Mouse (Mus musculus): ENCODE data around the gene Nav2. TPM values are rescaled to one million over a fixed set of nuclear protein-coding genes. Genes with fewer than 3 reads are reported as not detected.
A peak's percentile ranks its signal among the peaks of the same experiment; 100 is the strongest.

Gene Nav2
- total RNA-seq, 2 experiments from 2014 or later = 200 to 220 TPM

- intact Hi-C loops (cut with DNase I) = no loop called here
- DNase-seq = peak; percentile 54
Measured at GRCm38 (mm10) chr7:49408625-49409024, 500.1 kb downstream of the Nav2 start.

GRCm38 (mm10) chr7:49409265-49409664 lies 500.7 kb downstream of the Nav2 start:
- intact Hi-C loops (cut with DNase I) = no loop called here
- DNase-seq = no peak

- intact Hi-C loops (cut with DNase I) = no loop called here
Measured at GRCm38 (mm10) chr7:49410188-49410587, 501.7 kb downstream of the Nav2 start.

GRCm38 (mm10) chr7:49410892-49411291 lies 502.4 kb downstream of the Nav2 start:
- DNase-seq = no peak
- intact Hi-C loops (cut with DNase I) = no loop called here

More at GRCm38 (mm10) chr7:49410188-49410587, 501.7 kb downstream of the Nav2 start:
- DNase-seq = peak; percentile 61

- DNase-seq = no peak
- intact Hi-C loops (cut with DNase I) = no loop called here
Measured at GRCm38 (mm10) chr7:49411803-49412202, 503.3 kb downstream of the Nav2 start.

GRCm38 (mm10) chr7:49415131-49415530 lies 506.6 kb downstream of the Nav2 start:
- DNase-seq = peak; percentile 54
- intact Hi-C loops (cut with DNase I) = no loop called here

GRCm38 (mm10) chr7:49415716-49416115 lies 507.2 kb downstream of the Nav2 start:
- peak; percentile 82 for DNase-seq
- intact Hi-C loops (cut with DNase I) = no loop called here

- DNase-seq = no peak
- intact Hi-C loops (cut with DNase I) = no loop called here
Measured at GRCm38 (mm10) chr7:49418841-49419240, 510.3 kb downstream of the Nav2 start.

- intact Hi-C loops (cut with DNase I) = loop anchor here (10.0 kb wide), 1 partner anchor 165 kb away; no protein-coding TSS in a partner anchor
- no peak for DNase-seq
Measured at GRCm38 (mm10) chr7:49420139-49420802, 511.8 kb downstream of the Nav2 start.

- intact Hi-C loops (cut with DNase I) = loop anchor here (10.0 kb wide), 1 partner anchor 166 kb away; no protein-coding TSS in a partner anchor
- DNase-seq = no peak
Measured at GRCm38 (mm10) chr7:49421261-49421660, 512.7 kb downstream of the Nav2 start.

- intact Hi-C loops (cut with DNase I) = loop anchor here (10.0 kb wide), 1 partner anchor 169 kb away; no protein-coding TSS in a partner anchor
- no peak for DNase-seq
Measured at GRCm38 (mm10) chr7:49423943-49424342, 515.4 kb downstream of the Nav2 start.

- peak; percentile 51 for DNase-seq
- intact Hi-C loops (cut with DNase I) = loop anchor here (5.0 to 10.0 kb wide), 2 partner anchors 171 to 294 kb away; no protein-coding TSS in a partner anchor
Measured at GRCm38 (mm10) chr7:49426060-49426459, 517.5 kb downstream of the Nav2 start.

- intact Hi-C loops (cut with DNase I) = loop anchor here (5.0 to 10.0 kb wide), 2 partner anchors 173 to 296 kb away; no protein-coding TSS in a partner anchor
- DNase-seq = no peak
Measured at GRCm38 (mm10) chr7:49427843-49428242, 519.3 kb downstream of the Nav2 start.

- DNase-seq = no peak
- intact Hi-C loops (cut with DNase I) = loop anchor here (5.0 to 10.0 kb wide), 2 partner anchors 174 to 297 kb away; no protein-coding TSS in a partner anchor
Measured at GRCm38 (mm10) chr7:49428947-49429346, 520.4 kb downstream of the Nav2 start.

GRCm38 (mm10) chr7:49430808-49431207 lies 522.3 kb downstream of the Nav2 start:
- peak; percentile 70 for DNase-seq
- intact Hi-C loops (cut with DNase I) = no loop called here

- intact Hi-C loops (cut with DNase I) = no loop called here
- no peak for DNase-seq
Measured at GRCm38 (mm10) chr7:49433945-49434344, 525.4 kb downstream of the Nav2 start.

- DNase-seq = no peak
- intact Hi-C loops (cut with DNase I) = no loop called here
Measured at GRCm38 (mm10) chr7:49436492-49436891, 528.0 kb downstream of the Nav2 start.

- intact Hi-C loops (cut with DNase I) = no loop called here
- DNase-seq = no peak
Measured at GRCm38 (mm10) chr7:49437901-49438300, 529.4 kb downstream of the Nav2 start.

- peak; percentile 44 for DNase-seq
Measured at GRCm38 (mm10) chr7:49439136-49439535, 530.6 kb downstream of the Nav2 start.

GRCm38 (mm10) chr7:49440333-49440969 lies 531.9 kb downstream of the Nav2 start:
- no peak for DNase-seq
- intact Hi-C loops (cut with DNase I) = no loop called here

More at GRCm38 (mm10) chr7:49439136-49439535, 530.6 kb downstream of the Nav2 start:
- intact Hi-C loops (cut with DNase I) = no loop called here

GRCm38 (mm10) chr7:49442174-49442573 lies 533.7 kb downstream of the Nav2 start:
- no peak for DNase-seq
- intact Hi-C loops (cut with DNase I) = no loop called here

GRCm38 (mm10) chr7:49448580-49448979 lies 540.1 kb downstream of the Nav2 start:
- no peak for DNase-seq
- intact Hi-C loops (cut with DNase I) = no loop called here

Data from left cerebral cortex, postnatal 4 days (tissue).